Mouse (Mus musculus): ENCODE results near the gene Slc9a8.

DNA sequence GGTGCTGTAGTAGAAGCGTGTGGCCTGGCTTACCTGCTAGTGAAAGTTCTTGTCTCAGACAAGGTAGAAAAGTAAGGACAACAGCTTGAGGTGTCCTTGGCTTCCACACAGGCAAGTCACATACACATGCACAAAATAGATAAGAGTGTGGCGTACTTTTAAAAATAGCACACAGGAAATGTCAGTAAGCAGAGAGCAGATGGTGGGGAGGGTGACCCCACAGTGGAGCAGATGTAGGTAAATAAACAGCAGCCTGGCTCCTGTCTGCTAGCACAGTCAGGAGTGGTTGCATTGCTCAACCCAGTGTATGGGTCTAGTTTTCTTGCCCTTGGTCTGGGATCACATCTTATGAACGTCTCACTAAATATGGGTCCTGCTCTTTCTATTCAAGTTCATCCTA, 89.0 kb downstream of the Slc9a8 start:
- TF ChIP-seq POLR2A (IDR thresholded peaks at IDR 0.05; ENCODE audit: control insufficient read depth, extremely low read depth, insufficient read depth, low read length, poor library complexity): no peak
- no peak for TF ChIP-seq CTCF (IDR thresholded peaks at IDR 0.05; ENCODE audit: borderline replicate concordance, control insufficient read depth, extremely low read depth, insufficient read depth, low read length, poor library complexity)
